Mouse (Mus musculus) limb, embryonic 14.5 days (tissue): ENCODE results near the gene Loxl1. TPM values are rescaled to one million over a fixed set of nuclear protein-coding genes. Genes with fewer than 3 reads are reported as not detected.

Experiments
- ATAC-seq: fragments of 200-750 bp; cut with Nextera tagmentation; 2 replicates; pipeline ENCODE4 v1.8.0; 2017; ENCODE audit warnings: low read depth, moderate number of reproducible peaks, moderate TSS enrichment; ENCODE audit not compliant: low FRiP score
- DNase-seq: peaks from one replicate; pipeline ENCODE4 v3.0.0-alpha.2; 2015; ENCODE audit warnings: low spot score
- H3K27ac ChIP-seq: fragments of 300-500 bp; sonication (generic); replicated peaks from 2 replicates; pipeline ENCODE4 v1.5.1; 2014; ENCODE audit warnings: low read depth, mild to moderate bottlenecking, low read length, moderate library complexity, mixed read lengths
- H3K27me3 ChIP-seq: fragments of 300-500 bp; sonication (generic); 2 replicates; pipeline ENCODE4 v1.6.1; 2014; ENCODE audit warnings: low read length, mixed read lengths; ENCODE audit not compliant: control insufficient read depth, insufficient read depth
- H3K36me3 ChIP-seq: fragments of 300-500 bp; sonication (generic); 2 replicates; pipeline ENCODE4 v1.6.1; 2014; ENCODE audit warnings: mild to moderate bottlenecking, low read length, moderate library complexity, mixed read lengths; ENCODE audit not compliant: control insufficient read depth, insufficient read depth
- H3K4me1 ChIP-seq: fragments of 300-500 bp; sonication (generic); 2 replicates; pipeline ENCODE4 v1.6.1; 2014; ENCODE audit warnings: antibody characterized with exemption, low read length, mixed read lengths; ENCODE audit not compliant: control insufficient read depth, insufficient read depth
- H3K4me2 ChIP-seq: fragments of 300-500 bp; sonication (generic); replicated peaks from 2 replicates; pipeline ENCODE4 v1.6.1; 2014; ENCODE audit warnings: low read depth, mild to moderate bottlenecking, low read length, moderate library complexity; ENCODE audit not compliant: severe bottlenecking
- H3K4me3 ChIP-seq: fragments of 300-500 bp; sonication (generic); replicated peaks from 2 replicates; pipeline ENCODE4 v1.5.1; 2014; ENCODE audit warnings: low read length
- H3K9ac ChIP-seq: fragments of 300-500 bp; sonication (generic); 2 replicates; pipeline ENCODE4 v1.6.1; 2014; ENCODE audit warnings: mild to moderate bottlenecking, low read depth, low read length, moderate library complexity; ENCODE audit not compliant: severe bottlenecking
- H3K9me3 ChIP-seq: fragments of 300-500 bp; sonication (generic); 2 replicates; pipeline ENCODE4 v1.6.1; 2016; ENCODE audit warnings: low read length; ENCODE audit not compliant: control insufficient read depth
- POLR2A ChIP-seq: fragments of 200-500 bp; IDR thresholded peaks from 2 replicates; pipeline ENCODE4 v1.8.0; 2012; ENCODE audit warnings: inconsistent platforms, mild to moderate bottlenecking, moderate library complexity, borderline replicate concordance; ENCODE audit not compliant: insufficient read depth, insufficient read length; ENCODE audit errors: extremely low read depth
- WGBS: fragments of 180-500 bp; shearing (Covaris S2); extraction: QIAGEN DNeasy Blood & Tissue Kit; methylation state at CpG from one replicate; pipeline ENCODE4 v1.1.7; 2014; 5-methylcytosine and 5-hydroxymethylcytosine counted together
- polyA plus RNA-seq, 2 experiments: library from polyadenylated mRNA; depleted of rRNA in 1 of 2; stranded (reverse) in 1 of 2; unstranded in 1 of 2; fragments of >200 nt; fragmentation: Nextera tagmentation in 1 of 2; extraction: Ambion mirVana in 1 of 2; gene quantifications; 2 replicates each; pipeline versions ENCODE4 v1.2.1 to v1.2.3; 2012 to 2014

The Loxl1 gene
- polyA plus RNA-seq, 2 experiments: 80.7 to 86.6 TPM

DNA sequence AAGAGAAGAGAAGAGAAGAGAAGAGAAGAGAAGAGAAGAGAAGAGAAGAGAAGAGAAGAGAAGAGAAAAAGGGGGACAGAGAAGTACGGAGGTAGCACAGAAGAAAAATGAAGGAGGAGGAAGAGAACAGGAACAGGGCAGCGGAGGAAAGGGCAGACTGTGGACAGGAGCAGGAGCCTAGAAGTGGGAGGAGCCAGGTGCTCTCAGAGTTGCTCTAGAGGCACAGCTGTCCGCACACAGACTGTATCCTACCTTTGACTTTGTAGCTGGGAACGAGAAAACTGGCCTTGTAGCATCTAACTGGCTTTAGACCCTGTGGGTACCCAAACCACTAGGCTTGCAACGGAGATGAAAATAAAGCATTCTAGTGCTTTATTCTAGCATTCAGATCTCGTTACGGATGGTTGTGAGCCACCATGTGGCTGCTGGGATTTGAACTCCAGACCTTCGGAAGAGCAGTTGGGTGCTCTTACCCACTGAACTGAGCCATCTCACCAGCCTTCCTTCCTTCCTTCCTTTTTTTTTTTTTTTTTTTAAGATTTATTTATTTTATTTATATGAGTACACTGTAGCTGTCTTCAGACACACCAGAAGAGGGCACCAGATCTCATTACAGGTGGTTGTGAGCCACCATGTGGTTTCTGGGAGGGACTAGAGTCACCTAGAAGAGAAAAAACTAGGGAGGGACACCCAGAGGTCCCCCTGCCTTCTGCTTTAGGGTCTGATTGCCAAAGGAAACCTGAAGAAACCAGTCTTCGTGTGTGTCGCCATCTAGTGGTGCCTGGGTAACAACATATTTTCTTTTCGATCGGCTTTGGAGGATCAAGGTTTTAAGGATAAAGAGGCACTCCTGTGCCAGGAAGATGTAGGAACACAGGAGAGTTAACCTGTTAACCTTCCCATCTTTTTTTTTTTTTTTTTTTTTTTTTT, 44.3 kb downstream of the Loxl1 start:
- TF ChIP-seq POLR2A: no peak
- H3K9me3 ChIP-seq: no peaks in the 10 kb centered on the region
- H3K27ac ChIP-seq: no peak overlapping the region
- no peaks in the 10 kb centered on the region for H3K27me3 ChIP-seq
- ATAC-seq (no peak), DNase-seq (peak; percentile 77)
- H3K36me3 ChIP-seq: no peaks in the 10 kb centered on the region
- H3K4me3 ChIP-seq: no peak overlapping the region
- WGBS: 58% methylated on average over 12 of the region's 12 CpGs
- no peak overlapping the region for H3K4me2 ChIP-seq
- H3K9ac ChIP-seq: no peak overlapping the region
- H3K4me1 ChIP-seq: peaks cover 8% of the 10 kb centered on the region

DNA sequence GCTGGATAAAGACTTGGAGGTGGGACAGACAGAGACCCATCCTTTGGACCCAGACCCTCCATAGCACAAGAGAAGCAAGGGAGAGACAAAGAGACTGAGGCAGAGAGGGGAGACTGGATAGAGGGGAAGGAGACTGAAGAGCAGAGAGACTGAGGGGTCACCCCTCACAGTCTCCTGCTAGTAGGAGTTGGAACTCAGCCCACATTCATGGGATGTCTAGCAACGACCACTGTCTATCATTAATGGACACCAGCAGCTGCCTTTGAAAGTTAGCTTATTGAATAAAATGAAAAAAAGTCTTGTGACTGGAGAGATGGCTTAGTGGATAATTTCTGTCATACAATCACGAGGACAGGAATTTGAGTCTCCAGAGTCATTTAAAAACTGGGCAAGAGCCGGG, 45.9 kb downstream of the Loxl1 start:
- H3K9ac ChIP-seq: no peak overlapping the region
- H3K4me1 ChIP-seq: peaks cover 8% of the 10 kb centered on the region
- peak; percentile 47; the same call in 1 of the 2 replicates for ATAC-seq

DNA sequence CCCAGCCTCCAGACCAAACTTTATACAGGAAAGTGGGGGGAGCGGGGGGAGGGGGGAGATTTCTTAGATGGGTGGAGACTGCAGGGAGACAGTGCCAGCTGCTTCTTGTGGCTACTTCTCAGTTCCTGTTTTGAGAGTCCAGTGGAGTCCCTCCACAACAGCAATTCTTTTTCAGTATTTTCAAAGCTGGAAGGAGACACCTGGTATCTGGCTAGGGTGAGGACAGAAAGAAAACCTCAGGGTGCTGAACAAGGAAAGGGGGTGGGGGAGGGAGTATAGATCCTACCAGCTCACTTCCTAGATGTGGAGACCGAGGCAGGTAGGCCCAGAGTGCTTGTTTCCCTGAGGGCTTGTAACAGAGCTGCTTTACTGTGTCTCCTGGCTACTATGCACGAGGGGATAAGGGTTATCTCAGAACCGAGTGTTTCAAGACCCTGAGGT, 46.4 kb downstream of the Loxl1 start:
- DNase-seq: no peak
- peak overlapping the region; percentile 48; the same call in 1 of the 2 replicates for H3K27ac ChIP-seq
- H3K4me3 ChIP-seq: no peak overlapping the region
- H3K4me1 ChIP-seq: peaks cover 8% of the 10 kb centered on the region
- no peak for ATAC-seq
- H3K9ac ChIP-seq: no peak overlapping the region
- H3K4me2 ChIP-seq: no peak overlapping the region
- TF ChIP-seq POLR2A: no peak
- peaks cover 12% of the 10 kb centered on the region for H3K36me3 ChIP-seq
- no peaks in the 10 kb centered on the region for H3K27me3 ChIP-seq
- 16% methylated on average over 4 of the region's 4 CpGs for WGBS
- no peaks in the 10 kb centered on the region for H3K9me3 ChIP-seq

More for the DNA sequence above, 45.9 kb downstream of the Loxl1 start:
- peak; percentile 56 for DNase-seq
- no peaks in the 10 kb centered on the region for H3K27me3 ChIP-seq
- no peak overlapping the region for H3K4me2 ChIP-seq
- 69% methylated on average over 3 of the region's 3 CpGs for WGBS
- TF ChIP-seq POLR2A: no peak
- H3K27ac ChIP-seq: peak overlapping the region; percentile 48; the same call in 1 of the 2 replicates
- no peaks in the 10 kb centered on the region for H3K9me3 ChIP-seq
- H3K36me3 ChIP-seq: peaks cover 9% of the 10 kb centered on the region
- no peak overlapping the region for H3K4me3 ChIP-seq

DNA sequence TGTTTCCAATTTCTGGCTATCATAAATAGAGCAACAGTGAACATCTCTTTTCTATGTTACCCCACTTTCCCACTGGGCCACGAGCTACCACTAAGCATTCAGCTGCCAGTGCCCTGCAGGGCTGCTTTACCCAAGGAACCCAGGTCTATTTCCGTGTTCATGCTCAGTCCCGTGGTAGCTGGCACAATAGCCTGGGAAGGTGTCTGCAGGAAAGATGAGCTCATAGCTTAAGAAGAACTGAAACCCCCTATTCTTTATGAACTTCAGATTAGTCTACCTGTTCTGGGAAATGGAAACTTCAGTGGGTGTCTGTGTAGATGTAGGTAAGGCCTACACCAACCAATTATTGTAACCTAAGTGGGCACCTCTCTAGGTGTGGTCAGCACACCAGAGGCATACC, 47.6 kb downstream of the Loxl1 start:
- WGBS: 77% methylated on average over 3 of the region's 3 CpGs

DNA sequence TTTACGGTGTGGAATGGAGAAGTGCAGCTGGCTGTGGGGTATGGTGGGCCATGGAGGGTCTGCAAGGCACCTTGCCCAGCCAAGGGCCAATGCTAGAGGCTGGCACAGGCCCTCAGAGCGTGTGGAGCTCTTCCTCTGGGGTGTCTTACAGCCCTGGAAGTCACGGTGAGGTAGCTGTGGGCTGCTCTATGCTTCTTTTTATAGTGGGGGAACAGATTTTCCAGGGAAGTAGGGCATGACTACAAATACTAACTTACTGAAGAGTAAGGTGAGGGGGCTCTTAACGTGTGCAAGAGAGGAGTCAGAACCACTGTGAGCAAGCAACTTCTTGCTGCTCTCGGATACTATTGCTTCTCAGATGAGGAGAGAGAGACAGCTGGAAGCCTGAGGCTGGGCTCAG, 50.5 kb downstream of the Loxl1 start:
- Histone ChIP-seq H3K4me2 (no peak overlapping the region), H3K36me3 (peaks cover 40% of the 10 kb centered on the region), H3K27ac (no peak overlapping the region), H3K9me3 (no peaks in the 10 kb centered on the region), H3K4me3 (no peak overlapping the region), H3K9ac (no peak overlapping the region), H3K27me3 (no peaks in the 10 kb centered on the region), H3K4me1 (peaks cover 8% of the 10 kb centered on the region)
- TF ChIP-seq POLR2A: no peak
- 91% methylated on average over 5 of the region's 5 CpGs for WGBS
- DNase-seq: no peak
- ATAC-seq: no peak

More for the DNA sequence above, 47.6 kb downstream of the Loxl1 start:
- Histone ChIP-seq H3K9me3 (no peaks in the 10 kb centered on the region), H3K4me2 (no peak overlapping the region), H3K4me3 (no peak overlapping the region), H3K27me3 (no peaks in the 10 kb centered on the region), H3K36me3 (peaks cover 22% of the 10 kb centered on the region), H3K9ac (no peak overlapping the region), H3K4me1 (peaks cover 8% of the 10 kb centered on the region), H3K27ac (no peak overlapping the region)
- DNase-seq: no peak
- ATAC-seq: no peak
- no peak for TF ChIP-seq POLR2A
